Mouse (Mus musculus) fibroblast of lung, adult 2 months (primary cell): Measurements from ENCODE around the gene Zfp628.
A peak's percentile ranks its signal among the peaks of the same experiment; 100 is the strongest.

Experiments
- DNase-seq: peaks from one replicate; pipeline ENCODE4 v3.0.0-alpha.2; 2011; ENCODE audit warnings: low read depth

The Zfp628 gene

DNA sequence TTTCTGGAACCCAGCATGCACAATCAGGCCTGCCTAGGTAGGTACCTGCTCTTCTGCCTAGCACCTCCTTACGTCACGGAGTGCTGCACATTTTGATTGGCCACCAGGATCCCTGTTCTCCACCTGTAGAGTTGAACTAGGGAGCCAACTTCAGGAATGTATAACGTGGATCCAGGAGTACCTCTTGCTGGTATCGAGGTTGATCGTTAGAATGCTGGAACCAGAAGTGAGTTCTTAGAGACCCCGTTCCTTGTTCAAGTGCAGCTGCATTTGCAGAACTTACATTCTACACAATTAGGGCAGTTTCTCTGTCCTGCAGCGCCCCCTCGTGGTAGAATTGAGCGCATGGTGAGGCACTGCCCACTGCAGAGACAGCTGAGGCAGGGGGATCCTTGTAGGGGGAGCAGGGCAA, 25.1 kb downstream of the Zfp628 start:
- DNase-seq, result peak; percentile 47

DNA sequence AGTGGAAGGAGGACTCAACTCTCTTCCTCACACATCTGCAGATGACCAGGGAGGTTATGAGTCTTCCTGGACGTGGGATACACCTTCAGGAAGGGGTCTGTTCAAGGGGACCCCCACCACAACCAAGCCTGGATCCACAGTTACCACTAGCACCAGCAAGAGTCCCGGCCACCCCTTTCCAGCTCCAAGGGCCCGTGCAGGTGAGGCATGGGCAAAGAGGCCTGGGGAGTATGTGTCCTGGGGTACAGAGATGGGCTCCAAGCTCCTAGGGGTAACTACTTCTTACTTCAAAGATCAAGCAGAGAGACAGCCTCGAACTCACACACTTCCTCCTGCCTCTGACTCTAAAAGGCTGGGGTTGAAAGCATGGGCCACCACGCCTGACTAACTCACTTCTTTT, 27.7 kb downstream of the Zfp628 start:
- DNase-seq, result no peak

DNA sequence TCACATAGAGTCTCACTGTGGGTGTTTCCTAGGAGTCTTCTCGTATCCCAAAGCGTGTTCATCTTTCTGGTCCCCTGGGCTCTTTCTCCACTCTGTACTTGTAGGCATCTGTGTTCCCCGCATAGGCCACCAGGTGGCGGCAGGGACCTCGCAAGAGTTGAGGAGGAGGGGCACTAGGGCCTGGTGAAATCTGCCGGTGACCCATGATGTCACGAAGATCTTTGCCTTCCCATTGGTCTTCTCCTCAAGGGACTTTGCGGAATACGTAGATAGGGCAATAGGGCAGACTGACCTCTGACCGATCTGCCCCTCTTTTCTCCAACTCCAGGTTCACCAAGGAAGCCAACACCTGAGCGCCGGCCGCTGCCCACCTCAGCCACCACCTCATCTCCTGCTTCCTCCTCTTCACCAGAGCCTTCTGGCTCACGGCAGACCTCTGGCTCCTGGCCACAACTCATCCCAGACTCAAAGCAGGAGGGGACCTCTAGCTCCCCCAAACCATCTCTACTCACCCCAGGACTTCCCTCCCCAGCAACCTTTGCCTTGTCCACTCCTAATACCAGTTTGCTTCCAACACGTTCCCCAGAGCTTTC, 28.3 kb downstream of the Zfp628 start:
- peak; percentile 95 for DNase-seq

DNA sequence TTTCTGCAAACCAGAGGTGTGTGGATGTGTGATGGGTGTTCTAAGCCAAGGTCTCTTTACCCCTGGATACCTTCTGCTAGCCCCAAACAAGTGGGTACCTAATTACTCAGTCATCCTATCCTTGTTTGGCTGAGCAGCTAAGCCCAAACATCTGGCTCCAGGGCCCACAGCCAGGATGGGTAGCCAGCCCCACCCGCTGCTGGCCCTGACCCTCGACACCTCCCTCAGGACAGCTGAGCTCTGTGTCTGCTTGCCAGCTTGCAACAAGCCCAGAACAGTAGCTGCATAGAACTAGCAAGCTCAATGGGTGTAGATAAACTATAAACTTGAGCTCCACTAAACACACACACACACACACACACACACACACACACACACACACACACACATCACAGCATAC, 32.8 kb downstream of the Zfp628 start:
- peak; percentile 51 for DNase-seq

DNA sequence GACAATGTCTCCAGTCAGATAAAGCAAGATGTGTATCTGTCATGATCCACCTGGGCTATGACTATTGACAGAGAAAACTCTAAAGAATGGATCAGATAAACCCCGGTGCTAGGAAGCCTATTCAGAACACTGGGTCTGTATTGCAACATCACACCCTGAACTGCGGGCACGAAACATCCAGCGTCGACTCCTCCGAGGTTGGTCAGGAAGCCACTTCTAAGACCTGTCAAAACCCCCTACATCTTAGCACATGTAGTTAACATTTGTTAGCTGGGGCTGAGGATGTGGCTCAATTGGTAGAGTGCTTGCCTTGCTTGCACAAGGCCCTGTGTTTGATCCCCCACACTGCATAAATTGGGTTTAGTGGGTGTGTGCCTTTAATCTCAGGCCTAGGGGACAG, 33.4 kb downstream of the Zfp628 start:
- no peak for DNase-seq

DNA sequence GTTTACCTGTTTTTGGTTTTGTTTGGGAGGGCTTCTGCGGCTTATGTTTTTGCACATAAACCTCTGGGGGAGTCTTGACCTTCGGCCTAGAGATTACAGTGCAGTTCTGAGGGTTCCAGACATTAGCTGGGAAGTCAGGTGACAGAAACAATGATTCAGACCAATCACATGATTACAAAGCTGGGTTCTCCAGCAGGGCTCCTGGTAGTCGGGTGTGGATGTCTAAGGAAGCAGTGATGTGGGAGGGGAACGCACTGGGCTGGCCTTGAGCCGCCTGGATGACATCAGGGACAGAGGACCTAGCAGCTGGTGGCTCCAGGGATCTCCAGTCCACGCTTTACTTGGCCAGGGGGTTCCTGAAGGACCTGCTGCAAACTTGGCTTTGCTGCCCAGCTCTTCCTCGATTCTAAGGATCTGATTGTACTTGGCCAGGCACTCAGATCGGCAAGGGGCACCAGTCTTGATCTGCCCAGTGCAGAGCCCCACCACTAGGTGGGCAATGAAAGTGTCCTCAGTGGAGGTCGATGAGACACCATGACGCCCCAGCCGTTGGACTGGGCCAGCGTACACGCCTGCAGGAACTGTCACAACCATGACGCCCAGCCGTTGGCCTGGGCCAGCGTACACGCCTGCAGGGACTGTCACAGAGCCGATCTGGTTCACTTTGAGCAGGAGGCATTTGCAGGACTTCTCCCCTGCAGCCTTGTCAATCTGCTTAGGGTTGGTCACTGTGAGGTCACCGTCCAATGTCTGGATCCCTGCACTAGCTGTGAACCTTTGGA, 35.7 kb downstream of the Zfp628 start:
- no peak for DNase-seq

DNA sequence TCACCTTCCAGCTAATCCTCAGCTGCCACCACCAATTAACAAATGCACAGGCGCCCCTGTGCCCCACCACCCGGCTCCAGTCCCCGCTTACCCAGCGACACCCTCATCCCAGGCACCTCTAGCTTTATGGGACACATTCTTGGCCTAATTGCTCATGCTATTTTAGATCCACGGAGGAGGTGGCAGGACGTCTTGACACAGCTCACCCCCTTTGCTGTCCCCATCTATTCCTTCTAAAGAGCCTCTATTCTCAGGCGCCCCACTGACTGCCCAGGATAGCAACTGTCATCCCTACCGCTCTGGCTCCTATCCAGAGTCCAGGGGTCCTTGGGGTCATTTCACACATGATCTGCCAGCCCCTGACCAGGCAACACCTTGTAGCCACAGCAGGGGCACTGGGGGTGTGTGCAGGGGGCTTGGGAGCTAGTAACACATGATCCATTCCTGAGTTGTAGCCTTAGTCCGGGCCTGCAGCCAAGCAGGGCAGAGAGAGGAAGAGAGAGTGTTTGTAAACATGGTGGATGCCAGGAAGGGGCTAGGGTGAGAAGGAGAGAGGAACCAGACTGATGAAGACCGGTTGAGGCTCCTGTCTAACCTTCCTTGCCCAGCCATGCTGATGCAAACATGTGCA, 38.9 kb downstream of the Zfp628 start:
- DNase-seq, result no peak

DNA sequence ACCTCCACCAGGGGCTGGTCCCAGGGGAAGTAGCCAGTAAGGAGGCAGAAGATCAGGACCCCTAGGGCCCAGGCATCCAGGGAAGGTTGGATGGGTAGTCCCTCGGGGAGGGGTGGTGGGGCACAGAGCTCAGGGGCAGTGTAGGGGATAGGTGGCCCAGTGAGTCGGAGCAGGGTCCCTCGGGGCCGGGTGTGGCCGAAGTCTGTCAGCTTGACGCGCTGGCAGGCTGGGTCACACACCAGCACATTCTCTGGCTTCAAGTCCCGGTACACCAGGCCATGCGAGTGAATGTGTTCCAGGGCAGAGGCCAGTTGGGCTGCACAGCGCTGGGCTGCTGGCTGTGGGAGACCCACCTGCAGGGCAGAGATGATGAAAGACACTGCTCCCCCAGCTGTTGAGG, 42.3 kb downstream of the Zfp628 start:
- DNase-seq, result no peak

DNA sequence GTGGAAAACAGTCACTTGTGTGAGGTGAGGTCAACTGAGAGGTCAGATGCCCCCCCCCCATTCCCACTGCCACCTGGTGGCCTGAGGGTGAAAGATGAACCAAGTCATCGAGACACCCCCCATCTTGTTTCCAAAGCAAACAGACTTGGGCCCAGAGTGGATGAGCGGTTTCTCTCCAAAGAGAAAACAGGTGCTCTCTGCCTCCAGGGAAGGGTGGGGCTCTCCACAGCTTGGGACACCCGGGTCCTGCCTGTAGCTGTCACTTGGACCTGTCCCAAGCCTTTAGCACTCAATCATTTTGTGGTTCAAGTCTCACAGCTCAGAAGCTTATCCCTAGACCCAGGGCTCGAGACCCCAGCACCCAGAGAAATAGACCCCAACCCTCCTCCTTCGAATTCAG, 48.5 kb downstream of the Zfp628 start:
- DNase-seq, result no peak

DNA sequence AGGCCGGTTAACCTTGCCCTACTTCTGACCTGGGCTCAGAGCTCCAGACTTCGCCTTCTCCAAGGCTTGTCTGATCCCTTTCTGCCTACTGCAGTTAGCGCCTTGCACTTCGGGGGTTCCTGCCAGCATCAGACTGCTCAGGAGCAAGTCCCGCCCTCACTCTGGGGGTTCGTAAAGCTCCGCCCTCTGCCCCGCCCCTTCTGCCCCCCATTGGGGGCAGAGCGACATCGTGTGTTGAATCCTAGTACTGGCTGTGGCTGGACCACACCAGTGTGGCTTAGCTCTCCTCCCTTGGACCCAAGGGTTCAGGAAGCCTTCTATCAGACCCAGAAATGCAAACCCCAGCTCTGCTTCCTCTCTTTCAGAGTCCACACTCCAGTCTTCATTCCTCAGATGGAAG, 49.3 kb downstream of the Zfp628 start, which contains the start of gene Sbk2:
Gene Sbk2 (minus strand): TSS at position 135 of the 400 bp plus-strand sequence.
- DNase-seq, result peak; percentile 44

DNA sequence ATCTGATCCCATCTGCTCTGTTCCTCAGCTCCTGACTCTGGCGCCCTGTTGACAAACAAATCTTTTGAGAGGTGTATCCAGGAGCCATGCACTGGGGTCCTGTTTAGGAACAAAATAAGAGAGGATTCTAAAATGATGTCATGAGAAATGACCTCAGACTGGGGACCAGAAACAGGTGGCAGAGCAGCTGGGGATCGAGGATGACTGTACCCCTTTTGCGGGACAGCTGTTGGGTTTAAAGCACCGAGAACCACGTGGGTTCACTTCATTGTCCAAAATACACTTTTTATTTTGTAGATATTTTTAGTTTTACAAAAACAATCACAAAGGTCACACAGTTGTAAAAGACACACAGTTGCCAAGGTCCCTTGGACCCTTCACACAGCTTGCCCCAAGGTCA, 50.0 kb downstream of the Zfp628 start:
- no peak for DNase-seq

DNA sequence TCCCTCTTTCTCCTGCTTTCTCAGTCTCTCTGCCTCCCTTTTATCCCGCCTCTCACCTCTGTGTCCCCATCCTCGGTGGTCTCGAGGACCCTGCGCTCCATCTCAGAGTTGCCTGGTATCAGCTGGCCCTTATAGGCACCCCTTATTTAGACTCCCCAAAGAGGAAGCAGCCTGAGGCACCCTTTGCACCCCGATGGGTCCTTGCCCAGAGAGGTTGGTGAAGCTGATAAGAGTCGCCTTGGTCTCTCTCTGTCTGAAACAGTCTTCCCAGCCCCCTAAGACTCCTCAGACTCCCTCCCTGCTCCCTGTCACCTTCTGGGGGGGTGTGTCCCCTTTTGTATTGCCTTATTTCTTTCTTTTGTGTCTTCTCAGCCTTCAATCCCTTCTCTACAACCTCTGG, 56.1 kb downstream of the Zfp628 start, which contains the start of gene Sbk3:
Gene Sbk3 (minus strand): TSS at position 101 of the 400 bp plus-strand sequence.
- DNase-seq, result no peak
